Mouse (Mus musculus): ENCODE results near the gene Cacng2. TPM values are rescaled to one million over a fixed set of nuclear protein-coding genes. Genes with fewer than 3 reads are reported as not detected.
"Not testable (repeated sequence)": the region's sequence is repeated elsewhere in the genome, so short reads cannot be mapped to it uniquely, and the experiment has no call there.

Cacng2 gene
- polyA plus RNA-seq, 1 experiment from 2014 or later, result not detected

DNA sequence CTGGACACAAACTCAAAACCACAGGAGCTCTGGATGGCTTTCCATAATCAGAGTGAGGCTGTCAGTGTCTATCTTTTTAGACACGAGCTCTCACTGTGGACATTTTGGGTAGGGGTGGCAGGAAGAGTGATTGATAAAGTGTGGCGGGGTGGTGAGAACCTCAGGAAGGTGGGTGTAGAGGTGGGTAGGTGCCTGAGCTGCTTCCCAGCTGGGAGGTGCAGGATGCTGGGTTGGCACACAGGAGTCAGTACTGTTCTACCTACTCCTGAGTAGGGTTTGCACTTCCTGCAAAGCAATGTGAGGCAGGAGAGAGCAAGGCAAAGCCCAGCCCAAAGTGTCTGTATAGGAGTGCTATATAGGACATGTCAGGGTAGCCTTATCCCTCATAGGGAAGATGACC lies 69.9 kb downstream of the Cacng2 start:
- Histone ChIP-seq H3K4me3 (no peak overlapping the region), H3K9ac (no peak overlapping the region), H3K27ac (no peak overlapping the region), H3K27me3 (no peaks in the 10 kb centered on the region), H3K4me2 (no peak overlapping the region), H3K36me3 (no peaks in the 10 kb centered on the region), H3K9me3 (replicated peaks) (no peaks in the 10 kb centered on the region), H3K4me1 (replicated peaks) (no peaks in the 10 kb centered on the region)
- ATAC-seq (replicated peaks; ENCODE audit: insufficient number of reproducible peaks, insufficient read depth, low FRiP score, low read depth), result no peak
- WGBS, result 66% methylated on average over 2 of the region's 2 CpGs

DNA sequence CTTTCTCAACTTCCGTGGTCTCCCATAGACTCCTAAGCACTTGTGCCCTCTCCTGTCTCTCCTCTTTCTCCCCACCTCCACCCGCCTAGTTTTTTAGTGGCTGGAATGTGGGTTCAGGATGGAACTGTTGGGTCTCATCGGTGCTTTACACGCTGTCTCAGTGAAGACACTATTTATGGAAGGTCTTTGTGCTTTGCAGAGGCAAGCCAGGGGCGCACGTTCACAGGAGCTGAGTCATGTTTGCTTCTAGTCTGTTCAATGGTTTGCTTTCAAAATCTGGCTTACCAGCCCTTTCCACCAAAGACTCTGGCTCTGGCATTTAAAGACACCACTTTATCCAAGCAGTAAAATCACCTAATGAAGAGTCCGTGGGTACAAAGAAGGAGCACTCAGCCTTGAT lies 74.0 kb downstream of the Cacng2 start:
- Histone ChIP-seq H3K4me3 (no peak overlapping the region), H3K4me1 (replicated peaks) (no peaks in the 10 kb centered on the region), H3K27me3 (no peaks in the 10 kb centered on the region), H3K9ac (no peak overlapping the region), H3K4me2 (no peak overlapping the region), H3K36me3 (no peaks in the 10 kb centered on the region), H3K27ac (no peak overlapping the region), H3K9me3 (replicated peaks) (no peaks in the 10 kb centered on the region)
- 58% methylated on average over 7 of the region's 7 CpGs for WGBS
- no peak for ATAC-seq (replicated peaks; ENCODE audit: insufficient number of reproducible peaks, insufficient read depth, low FRiP score, low read depth)

DNA sequence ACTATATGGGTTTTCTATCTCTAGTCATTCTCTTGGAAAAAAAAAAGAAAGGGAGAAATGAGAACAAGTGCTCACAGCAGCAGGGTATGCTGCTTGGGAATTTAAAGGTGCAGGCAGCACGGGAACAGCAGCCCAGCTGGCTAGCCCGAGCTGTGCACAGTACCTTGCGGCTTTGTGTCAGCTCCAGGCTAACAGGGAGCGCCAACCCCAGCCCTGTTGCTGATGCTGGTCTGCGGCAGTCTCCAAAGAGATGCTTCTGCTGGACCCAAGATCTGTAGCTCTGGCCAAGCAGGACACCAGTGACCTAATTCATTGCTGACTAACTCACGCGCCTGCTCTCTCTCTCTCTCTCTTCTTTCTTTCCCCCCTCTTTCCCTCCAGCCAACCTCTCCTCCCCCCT lies 74.5 kb downstream of the Cacng2 start:
- no peak overlapping the region for H3K9ac ChIP-seq
- WGBS, result 54% methylated on average over 7 of the region's 7 CpGs
- H3K27me3 ChIP-seq, result no peaks in the 10 kb centered on the region
- no peak for ATAC-seq (replicated peaks; ENCODE audit: insufficient number of reproducible peaks, insufficient read depth, low FRiP score, low read depth)
- H3K27ac ChIP-seq, result no peak overlapping the region
- H3K4me3 ChIP-seq, result no peak overlapping the region
- H3K36me3 ChIP-seq, result no peaks in the 10 kb centered on the region
- H3K4me2 ChIP-seq, result no peak overlapping the region
- no peaks in the 10 kb centered on the region for H3K9me3 ChIP-seq (replicated peaks)
- H3K4me1 ChIP-seq (replicated peaks), result no peaks in the 10 kb centered on the region

DNA sequence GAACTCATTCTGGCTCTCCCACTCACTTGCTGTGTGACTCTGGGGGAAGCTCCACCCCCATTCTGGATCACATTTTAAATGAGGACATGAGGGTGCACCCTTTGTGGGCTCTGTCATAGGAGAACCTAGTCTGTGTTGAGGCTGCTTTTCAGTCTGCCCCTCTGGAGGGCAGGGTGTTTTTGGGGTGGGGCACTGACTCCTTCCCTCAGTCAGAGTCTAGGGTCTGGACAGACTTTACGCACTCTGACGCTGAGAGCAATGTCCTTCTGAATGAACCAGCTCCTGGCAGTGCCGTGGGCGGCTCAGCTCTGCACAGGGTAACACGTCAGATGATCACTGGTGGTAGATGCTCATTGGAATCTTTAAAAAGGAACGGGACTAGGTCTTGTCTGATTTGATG lies 75.0 kb downstream of the Cacng2 start:
- H3K27ac ChIP-seq, result no peak overlapping the region
- no peak overlapping the region for H3K9ac ChIP-seq
- no peaks in the 10 kb centered on the region for H3K36me3 ChIP-seq
- H3K27me3 ChIP-seq, result no peaks in the 10 kb centered on the region
- 61% methylated on average over 6 of the region's 6 CpGs for WGBS
- H3K4me2 ChIP-seq, result no peak overlapping the region
- H3K4me1 ChIP-seq (replicated peaks), result no peaks in the 10 kb centered on the region
- ATAC-seq (replicated peaks; ENCODE audit: insufficient number of reproducible peaks, insufficient read depth, low FRiP score, low read depth), result no peak
- no peaks in the 10 kb centered on the region for H3K9me3 ChIP-seq (replicated peaks)
- no peak overlapping the region for H3K4me3 ChIP-seq

DNA sequence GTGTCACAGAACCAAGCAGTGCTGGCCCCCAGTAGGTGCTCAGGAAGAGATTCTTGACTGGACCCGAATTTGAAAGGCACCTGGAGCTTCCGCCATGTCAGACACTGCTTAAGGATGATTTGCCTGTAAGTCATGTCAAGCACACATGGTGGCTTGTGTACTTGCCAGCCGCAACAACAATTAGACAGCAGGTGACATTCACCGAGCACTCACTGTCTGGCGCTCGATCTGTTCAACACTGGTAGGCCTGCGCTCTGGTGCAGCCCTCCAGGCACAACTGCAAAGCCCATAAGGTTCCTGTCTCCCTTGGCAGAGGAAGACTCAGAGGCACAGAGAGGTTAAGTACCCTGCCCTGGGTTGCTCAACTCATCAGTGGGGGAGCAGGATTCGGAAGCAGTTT lies 77.1 kb downstream of the Cacng2 start:
- no peaks in the 10 kb centered on the region for H3K27me3 ChIP-seq

DNA sequence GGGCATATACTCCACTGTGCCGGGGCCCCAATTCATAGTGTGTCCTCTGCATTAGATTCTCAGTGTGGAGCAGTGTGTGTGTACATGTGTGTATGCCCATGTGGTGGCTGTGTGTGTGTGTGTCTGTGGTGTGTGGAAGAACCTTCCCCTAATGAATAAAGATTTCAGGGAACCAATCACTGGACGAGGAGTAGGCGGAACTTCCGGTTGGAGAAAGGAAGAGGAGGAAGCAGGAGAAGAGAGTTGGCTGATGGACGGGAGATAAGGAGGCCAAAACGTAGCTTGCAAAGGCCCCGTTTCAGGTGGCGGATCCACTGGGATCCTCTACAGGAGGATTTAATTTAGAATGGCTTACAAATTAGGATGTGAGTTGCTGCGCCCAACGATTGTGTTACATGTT lies 82.2 kb downstream of the Cacng2 start:
- Histone ChIP-seq H3K9me3 (replicated peaks) (no peaks in the 10 kb centered on the region), H3K4me3 (no peak overlapping the region), H3K27ac (no peak overlapping the region), H3K9ac (no peak overlapping the region), H3K27me3 (no peaks in the 10 kb centered on the region), H3K36me3 (no peaks in the 10 kb centered on the region), H3K4me2 (no peak overlapping the region), H3K4me1 (replicated peaks) (no peaks in the 10 kb centered on the region)
- WGBS, result 81% methylated on average over 10 of the region's 10 CpGs
- ATAC-seq (replicated peaks; ENCODE audit: insufficient number of reproducible peaks, insufficient read depth, low FRiP score, low read depth), result no peak

More for the DNA sequence above, 77.1 kb downstream of the Cacng2 start:
- no peaks in the 10 kb centered on the region for H3K4me1 ChIP-seq (replicated peaks)
- H3K4me3 ChIP-seq, result no peak overlapping the region
- no peak overlapping the region for H3K4me2 ChIP-seq
- H3K36me3 ChIP-seq, result no peaks in the 10 kb centered on the region
- H3K9ac ChIP-seq, result no peak overlapping the region
- 86% methylated on average over 8 of the region's 8 CpGs for WGBS
- H3K9me3 ChIP-seq (replicated peaks), result no peaks in the 10 kb centered on the region
- H3K27ac ChIP-seq, result no peak overlapping the region
- no peak for ATAC-seq (replicated peaks; ENCODE audit: insufficient number of reproducible peaks, insufficient read depth, low FRiP score, low read depth)

DNA sequence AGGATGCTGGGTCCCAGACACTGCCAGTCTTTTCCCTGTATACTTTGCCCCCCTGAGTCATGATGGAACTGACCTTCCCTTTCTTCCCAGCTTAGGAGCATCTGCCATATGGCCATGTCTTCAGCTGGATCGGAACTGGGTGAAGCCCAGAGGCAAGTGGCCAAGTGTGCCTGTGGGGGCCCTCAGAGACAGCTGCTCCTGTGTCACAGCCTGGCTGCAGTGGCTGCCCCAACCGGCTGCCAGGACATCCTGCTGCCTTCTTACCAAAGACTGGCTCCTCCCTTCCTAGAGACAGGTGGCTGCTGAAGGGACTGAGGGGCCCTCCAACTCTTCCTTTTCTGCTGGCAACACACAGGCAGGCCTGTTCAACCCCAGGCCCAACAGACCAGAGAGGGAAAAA lies 83.2 kb downstream of the Cacng2 start:
- Histone ChIP-seq H3K9me3 (replicated peaks) (no peaks in the 10 kb centered on the region), H3K27me3 (no peaks in the 10 kb centered on the region), H3K4me2 (no peak overlapping the region), H3K36me3 (no peaks in the 10 kb centered on the region), H3K4me1 (replicated peaks) (no peaks in the 10 kb centered on the region), H3K9ac (no peak overlapping the region), H3K4me3 (no peak overlapping the region), H3K27ac (no peak overlapping the region)
- ATAC-seq (replicated peaks; ENCODE audit: insufficient number of reproducible peaks, insufficient read depth, low FRiP score, low read depth), result no peak
- 47% methylated on average over 2 of the region's 2 CpGs for WGBS

DNA sequence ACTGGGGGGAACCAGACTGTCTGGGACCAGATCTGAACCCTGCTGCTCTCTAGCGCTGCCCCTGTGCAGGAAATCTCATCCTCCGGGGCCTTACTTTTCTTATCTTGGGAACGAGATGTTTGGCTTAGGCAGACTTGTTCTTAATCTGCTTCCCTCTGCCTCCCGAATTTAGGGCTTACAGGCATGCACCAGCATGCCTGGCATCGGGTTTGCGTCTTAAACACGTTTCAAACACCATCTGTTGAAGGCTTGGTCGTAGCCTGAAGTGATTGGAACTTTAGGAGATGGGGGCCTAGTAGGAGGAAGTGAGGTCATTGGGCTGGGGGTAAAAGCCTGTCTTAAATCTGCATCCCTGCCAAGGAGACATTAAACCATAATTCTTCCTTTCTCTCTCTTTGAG lies 89.9 kb downstream of the Cacng2 start:
- no peak overlapping the region for H3K27ac ChIP-seq
- H3K9ac ChIP-seq, result no peak overlapping the region
- no peaks in the 10 kb centered on the region for H3K9me3 ChIP-seq (replicated peaks)
- no peak overlapping the region for H3K4me3 ChIP-seq
- H3K4me2 ChIP-seq, result no peak overlapping the region
- no peak for ATAC-seq (replicated peaks; ENCODE audit: insufficient number of reproducible peaks, insufficient read depth, low FRiP score, low read depth)
- no peaks in the 10 kb centered on the region for H3K36me3 ChIP-seq
- no peaks in the 10 kb centered on the region for H3K4me1 ChIP-seq (replicated peaks)
- 53% methylated on average over 8 of the region's 8 CpGs for WGBS
- H3K27me3 ChIP-seq, result no peaks in the 10 kb centered on the region

DNA sequence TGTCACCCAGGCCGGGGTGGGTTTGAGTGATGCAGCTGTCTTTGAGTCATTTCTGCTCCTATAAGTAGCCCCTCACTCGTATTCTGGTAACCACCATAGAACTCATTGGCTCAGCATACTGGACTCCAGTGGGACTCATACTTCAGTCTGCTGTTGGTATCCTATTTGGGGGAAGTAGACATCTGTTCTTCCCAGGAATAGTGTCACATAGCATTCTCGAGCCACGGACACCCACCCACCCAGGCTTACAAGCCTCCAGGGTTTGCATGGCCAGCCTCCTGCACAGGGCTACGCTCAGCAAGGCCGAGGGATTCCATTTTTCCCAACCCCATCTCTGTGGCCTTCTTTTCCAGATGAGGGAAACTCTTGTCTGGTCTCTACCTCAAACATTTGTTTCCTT lies 93.3 kb downstream of the Cacng2 start:
- H3K4me2 ChIP-seq, result no peak overlapping the region

DNA sequence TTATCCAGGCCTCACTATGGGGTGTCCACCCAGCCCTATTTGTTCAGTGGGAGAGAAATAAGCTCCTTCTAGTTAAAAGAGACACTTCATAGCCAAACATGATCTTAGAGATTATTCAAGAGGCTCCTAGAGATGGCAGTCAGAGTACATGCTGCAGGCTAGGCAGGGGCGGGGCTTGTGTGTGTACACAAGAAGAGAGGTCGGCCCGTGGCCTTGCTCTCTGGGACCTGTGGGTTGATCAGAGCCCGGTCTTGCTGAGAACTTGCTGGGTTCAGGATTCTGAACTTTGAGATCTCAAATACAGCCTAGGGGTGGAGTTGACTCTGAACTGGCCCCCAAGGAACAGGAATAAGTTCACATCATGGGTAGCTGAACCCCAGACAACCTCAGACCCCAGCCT lies 95.6 kb downstream of the Cacng2 start:
- Histone ChIP-seq H3K4me3 (no peak overlapping the region), H3K9ac (no peak overlapping the region), H3K4me2 (no peak overlapping the region), H3K4me1 (replicated peaks) (no peaks in the 10 kb centered on the region), H3K27ac (no peak overlapping the region), H3K9me3 (replicated peaks) (no peaks in the 10 kb centered on the region), H3K27me3 (0 out of 2 replicates have a peak, but pooled peaks cover 3% of the 10 kb centered on the region), H3K36me3 (no peaks in the 10 kb centered on the region)
- ATAC-seq (replicated peaks; ENCODE audit: insufficient number of reproducible peaks, insufficient read depth, low FRiP score, low read depth), result no peak
- WGBS, result 62% methylated on average over 4 of the region's 4 CpGs

More for the DNA sequence above, 93.3 kb downstream of the Cacng2 start:
- Histone ChIP-seq H3K4me1 (replicated peaks) (no peaks in the 10 kb centered on the region), H3K4me3 (no peak overlapping the region), H3K36me3 (no peaks in the 10 kb centered on the region), H3K9ac (no peak overlapping the region), H3K27me3 (0 out of 2 replicates have a peak, but pooled peaks cover 3% of the 10 kb centered on the region), H3K9me3 (replicated peaks) (no peaks in the 10 kb centered on the region), H3K27ac (no peak overlapping the region)
- no peak for ATAC-seq (replicated peaks; ENCODE audit: insufficient number of reproducible peaks, insufficient read depth, low FRiP score, low read depth)
- WGBS, result 77% methylated on average over 6 of the region's 6 CpGs

DNA sequence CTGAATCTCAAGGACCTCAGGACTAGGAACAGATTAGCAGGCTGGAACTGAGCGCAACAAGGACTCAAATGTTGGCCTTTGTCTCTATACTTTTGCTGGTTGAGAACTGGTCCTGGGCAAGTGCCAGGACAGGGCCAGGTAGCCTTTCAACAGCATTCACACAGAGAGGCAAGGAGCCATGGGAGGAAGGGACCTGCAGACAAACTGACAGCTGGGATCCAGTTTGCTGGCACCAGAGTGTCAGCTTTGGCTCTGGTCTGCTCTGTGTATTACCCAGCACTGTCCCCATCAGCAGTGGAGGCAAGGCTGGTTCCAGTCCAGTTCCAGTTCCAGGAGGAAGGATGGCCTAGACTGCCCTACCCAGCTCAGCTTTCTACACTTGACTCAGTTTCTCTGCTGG lies 105.8 kb downstream of the Cacng2 start:
- Histone ChIP-seq H3K27ac (no peak overlapping the region), H3K4me1 (replicated peaks) (no peaks in the 10 kb centered on the region), H3K9me3 (replicated peaks) (no peaks in the 10 kb centered on the region), H3K4me2 (no peak overlapping the region), H3K27me3 (no peaks in the 10 kb centered on the region), H3K9ac (no peak overlapping the region), H3K36me3 (no peaks in the 10 kb centered on the region), H3K4me3 (no peak overlapping the region)
- no peak for ATAC-seq (replicated peaks; ENCODE audit: insufficient number of reproducible peaks, insufficient read depth, low FRiP score, low read depth)
- WGBS, result 80% methylated on average over 1 of the region's 1 CpGs

DNA sequence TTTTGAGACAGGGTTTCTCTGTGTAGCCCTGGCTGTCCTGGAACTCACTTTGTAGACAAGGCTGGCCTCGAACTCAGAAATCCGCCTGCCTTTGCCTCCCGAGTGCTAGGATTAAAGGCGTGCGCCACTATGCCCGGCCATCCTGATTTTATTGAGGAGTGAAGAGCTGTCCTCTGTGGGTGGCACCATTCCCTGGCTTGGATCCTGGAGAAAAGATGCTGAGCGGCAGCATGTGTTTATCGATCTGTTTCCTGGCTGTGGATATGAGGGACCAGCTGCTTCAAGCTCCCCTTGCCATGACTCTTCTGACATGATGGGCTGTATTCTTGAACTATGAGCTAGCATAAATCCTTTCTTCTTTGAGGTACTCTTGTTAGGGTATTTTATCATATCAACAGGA lies 111.6 kb downstream of the Cacng2 start:
- not testable (repeated sequence) for H3K4me3 ChIP-seq; H3K9ac ChIP-seq; H3K4me2 ChIP-seq; H3K9me3 ChIP-seq (replicated peaks); H3K27ac ChIP-seq; H3K4me1 ChIP-seq (replicated peaks); ATAC-seq (replicated peaks; ENCODE audit: insufficient number of reproducible peaks, insufficient read depth, low FRiP score, low read depth); H3K27me3 ChIP-seq; H3K36me3 ChIP-seq
- WGBS, result 86% methylated on average over 8 of the region's 8 CpGs
